Mouse (Mus musculus): Measurements from ENCODE around the gene Cks2. TPM values are rescaled to one million over a fixed set of nuclear protein-coding genes. Genes with fewer than 3 reads are reported as not detected.

Cks2 gene
- polyA plus RNA-seq, 1 experiment from 2014 or later, result 278 TPM

DNA sequence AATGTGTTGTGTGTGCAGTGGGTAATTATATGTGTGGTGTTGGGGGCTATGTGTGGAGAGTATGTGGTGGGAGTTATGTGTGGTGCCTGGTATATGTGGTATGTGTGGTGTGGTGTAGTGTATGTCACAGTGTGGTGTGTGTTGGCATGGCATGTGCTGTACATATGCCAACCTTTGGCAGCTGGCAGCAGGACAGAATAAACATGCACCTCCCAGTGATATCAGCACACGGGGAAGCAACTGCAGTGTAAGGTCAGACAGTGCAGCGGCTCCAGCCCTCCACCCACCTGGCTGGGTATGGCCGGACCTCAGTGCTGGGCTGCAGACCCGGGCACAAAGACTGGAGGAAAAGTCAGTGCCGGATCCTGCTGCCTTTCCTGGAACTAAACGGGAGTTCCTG lies 52.4 kb downstream of the Cks2 start:
- WGBS (ENCODE audit: insufficient replicate concordance), result 61% methylated on average over 6 of the region's 6 CpGs
- no peaks in the 10 kb centered on the region for H3K27me3 ChIP-seq (ENCODE audit: insufficient read depth, low read length)
- H3K36me3 ChIP-seq (replicated peaks; ENCODE audit: insufficient read depth, low read length), result 0 out of 2 replicates have a peak, but pooled peaks cover 3% of the 10 kb centered on the region
- ATAC-seq (no peak), DNase-seq (no peak)
- H3K9me3 ChIP-seq (ENCODE audit: low read length), result no peaks in the 10 kb centered on the region
- H3K4me3 ChIP-seq (ENCODE audit: low read depth, low read length), result no peak overlapping the region
- H3K27ac ChIP-seq (ENCODE audit: low read depth), result no peak overlapping the region
- H3K4me1 ChIP-seq (ENCODE audit: insufficient read depth), result no peaks in the 10 kb centered on the region
- H3K9ac ChIP-seq (replicated peaks), result no peak overlapping the region
- no peak for TF ChIP-seq CTCF (IDR thresholded peaks at IDR 0.05; ENCODE audit: low read depth)
- no peak for TF ChIP-seq EP300 (IDR thresholded peaks at IDR 0.05; ENCODE audit: low read depth)
- no peak overlapping the region for H3K4me2 ChIP-seq (ENCODE audit: low read depth, low read length)

GRCm38 (mm10) chr13:51697897-51698296 lies 52.9 kb downstream of the Cks2 start:
- H3K4me1 ChIP-seq (ENCODE audit: insufficient read depth), result no peaks in the 10 kb centered on the region
- no peak for ATAC-seq
- no peaks in the 10 kb centered on the region for H3K27me3 ChIP-seq (ENCODE audit: insufficient read depth, low read length)
- no peak overlapping the region for H3K9ac ChIP-seq (replicated peaks)
- no peak overlapping the region for H3K27ac ChIP-seq (ENCODE audit: low read depth)
- WGBS (ENCODE audit: insufficient replicate concordance), result 48% methylated on average over 4 of the region's 4 CpGs
- no peak overlapping the region for H3K4me2 ChIP-seq (ENCODE audit: low read depth, low read length)
- no peaks in the 10 kb centered on the region for H3K9me3 ChIP-seq (ENCODE audit: low read length)
- no peak for DNase-seq
- H3K36me3 ChIP-seq (replicated peaks; ENCODE audit: insufficient read depth, low read length), result peaks cover 7% of the 10 kb centered on the region; the same call in 1 of the 2 replicates
- no peak for TF ChIP-seq EP300 (IDR thresholded peaks at IDR 0.05; ENCODE audit: low read depth)
- no peak for TF ChIP-seq CTCF (IDR thresholded peaks at IDR 0.05; ENCODE audit: low read depth)
- no peak overlapping the region for H3K4me3 ChIP-seq (ENCODE audit: low read depth, low read length)

- Histone ChIP-seq H3K4me2 (ENCODE audit: low read depth, low read length) (no peak overlapping the region; the same call in 1 of the 2 replicates), H3K9ac (replicated peaks) (no peak overlapping the region), H3K27ac (ENCODE audit: low read depth) (no peak overlapping the region), H3K4me1 (ENCODE audit: insufficient read depth) (no peaks in the 10 kb centered on the region), H3K36me3 (replicated peaks; ENCODE audit: insufficient read depth, low read length) (peaks cover 11% of the 10 kb centered on the region; the same call in 1 of the 2 replicates), H3K9me3 (ENCODE audit: low read length) (no peaks in the 10 kb centered on the region), H3K4me3 (ENCODE audit: low read depth, low read length) (no peak overlapping the region), H3K27me3 (ENCODE audit: insufficient read depth, low read length) (no peaks in the 10 kb centered on the region)
- DNase-seq (no peak), ATAC-seq (peak; percentile 25; the same call in 1 of the 2 replicates)
- WGBS (ENCODE audit: insufficient replicate concordance), result 63% methylated on average over 3 of the region's 3 CpGs
- TF ChIP-seq EP300 (IDR thresholded peaks at IDR 0.05; ENCODE audit: low read depth), result no peak
- TF ChIP-seq CTCF (IDR thresholded peaks at IDR 0.05; ENCODE audit: low read depth), result no peak
Observed at GRCm38 (mm10) chr13:51698318-51698717, 53.3 kb downstream of the Cks2 start.

Other genes with a start within 250 kb of the Cks2 start
- gene S1pr3, start 236.6 kb upstream of the Cks2 start, polyA plus RNA-seq (2015; fragmentation: Nextera tagmentation; extraction: Ambion mirVana), result 1.3 and 1.4 TPM in 2 replicates
- gene Shc3, start 75.8 kb upstream of the Cks2 start, polyA plus RNA-seq (2015; fragmentation: Nextera tagmentation; extraction: Ambion mirVana), result 0.07 TPM in 1 of 2 replicates, not detected in the other
- 11.1 and 12.2 TPM in 2 replicates for gene Secisbp2, start 6.5 kb downstream of the Cks2 start, polyA plus RNA-seq (2015; fragmentation: Nextera tagmentation; extraction: Ambion mirVana)
- gene Sema4d, start 148.5 kb downstream of the Cks2 start, polyA plus RNA-seq (2015; fragmentation: Nextera tagmentation; extraction: Ambion mirVana), result 2.9 and 3.9 TPM in 2 replicates
- gene Gadd45g, start 201.4 kb downstream of the Cks2 start, polyA plus RNA-seq (2015; fragmentation: Nextera tagmentation; extraction: Ambion mirVana), result 16.3 and 20.6 TPM in 2 replicates

All from liver, postnatal 0 days (tissue).